Mouse (Mus musculus) myocyte (in vitro differentiated cells): ENCODE measurements around the gene Cd300ld4. TPM values are rescaled to one million over a fixed set of nuclear protein-coding genes. Genes with fewer than 3 reads are reported as not detected.
A peak's percentile ranks its signal among the peaks of the same experiment; 100 is the strongest.
"Not testable (repeated sequence)": the region's sequence is repeated elsewhere in the genome, so short reads cannot be mapped to it uniquely, and the experiment has no call there.

Source experiments
- H3K27me3 ChIP-seq: one replicate; pipeline ENCODE4 v1.6.1; 2011; ENCODE audit not compliant: control insufficient read depth, insufficient read depth, insufficient read length
- H3K36me3 ChIP-seq: one replicate; pipeline ENCODE4 v1.6.1; 2011; ENCODE audit not compliant: control insufficient read depth, insufficient read depth
- H3K4me2 ChIP-seq: one replicate; pipeline ENCODE4 v1.6.1; 2011; ENCODE audit warnings: low read depth, control low read depth
- H3K4me3 ChIP-seq: one replicate; pipeline ENCODE4 v1.5.1; 2011; ENCODE audit warnings: mild to moderate bottlenecking, control low read depth, moderate library complexity
- H3K79me2 ChIP-seq: one replicate; pipeline ENCODE4 v1.6.1; 2011; ENCODE audit not compliant: control insufficient read depth, insufficient read depth
- H3ac ChIP-seq: one replicate; pipeline ENCODE4 v1.6.1; 2011; ENCODE audit not compliant: control insufficient read depth, insufficient read length
- CEBPB ChIP-seq: IDR thresholded peaks from 2 replicates; pipeline ENCODE4 v1.6.1; 2011; ENCODE audit warnings: mild to moderate bottlenecking, moderate library complexity; ENCODE audit not compliant: poor library complexity, insufficient read depth, severe bottlenecking
- E2F4 ChIP-seq: IDR thresholded peaks from one replicate; pipeline ENCODE4 v1.6.1; 2011; ENCODE audit warnings: mild to moderate bottlenecking, control low read depth, moderate library complexity; ENCODE audit not compliant: insufficient read depth
- MAX ChIP-seq: IDR thresholded peaks from one replicate; pipeline ENCODE4 v1.6.1; 2011; ENCODE audit warnings: low read depth, mild to moderate bottlenecking, control low read depth
- MYOD1 ChIP-seq, 3 experiments: IDR thresholded peaks; one replicate each; pipeline ENCODE4 v1.6.1; 2011; ENCODE audit warnings: control low read depth in 2 of 3, low read depth in 2 of 3, mild to moderate bottlenecking in 2 of 3, moderate library complexity in 1 of 3; ENCODE audit not compliant: insufficient read length in 2 of 3, control insufficient read depth in 1 of 3
- MYOG ChIP-seq, 3 experiments: IDR thresholded peaks; one replicate each; pipeline ENCODE4 v1.6.1; 2011; ENCODE audit warnings: control low read depth in 2 of 3, low read depth in 2 of 3, mild to moderate bottlenecking in 2 of 3; ENCODE audit not compliant: insufficient read length in 2 of 3, control insufficient read depth in 1 of 3, insufficient read depth in 1 of 3
- POLR2A ChIP-seq: IDR thresholded peaks from one replicate; pipeline ENCODE4 v1.6.1; 2011; ENCODE audit warnings: low read depth, mild to moderate bottlenecking, control low read depth, moderate library complexity; ENCODE audit not compliant: insufficient read length
- POLR2AphosphoS2 ChIP-seq: IDR thresholded peaks from one replicate; pipeline ENCODE4 v1.6.1; 2011; ENCODE audit warnings: low read depth, control low read depth; ENCODE audit not compliant: insufficient read length
- REST ChIP-seq: IDR thresholded peaks from one replicate; pipeline ENCODE4 v1.6.1; 2011; ENCODE audit warnings: mild to moderate bottlenecking, control low read depth, moderate library complexity; ENCODE audit not compliant: insufficient read depth, insufficient read length
- SRF ChIP-seq: IDR thresholded peaks from one replicate; pipeline ENCODE4 v1.6.1; 2011; ENCODE audit warnings: low read depth; ENCODE audit not compliant: control insufficient read depth, insufficient read length
- TCF12 ChIP-seq: IDR thresholded peaks from one replicate; pipeline ENCODE4 v1.6.1; 2011; ENCODE audit warnings: mild to moderate bottlenecking, control low read depth; ENCODE audit not compliant: poor library complexity, insufficient read depth, severe bottlenecking
- TCF3 ChIP-seq: IDR thresholded peaks from one replicate; pipeline ENCODE4 v1.6.1; 2011; ENCODE audit warnings: low read depth, control low read depth; ENCODE audit not compliant: insufficient read length
- USF1 ChIP-seq: IDR thresholded peaks from one replicate; pipeline ENCODE4 v1.6.1; 2011; ENCODE audit warnings: low read depth, mild to moderate bottlenecking, control low read depth, moderate library complexity
- polyA plus RNA-seq: library from polyadenylated mRNA; unstranded; fragments of >200 nt; fragmentation: generic; extraction: Trizol; gene quantifications from one replicate; pipeline ENCODE4 v1.2.1, GENCODE M21; 2012; ENCODE audit warnings: missing spikeins

The Cd300ld4 gene
- polyA plus RNA-seq = not detected

DNA sequence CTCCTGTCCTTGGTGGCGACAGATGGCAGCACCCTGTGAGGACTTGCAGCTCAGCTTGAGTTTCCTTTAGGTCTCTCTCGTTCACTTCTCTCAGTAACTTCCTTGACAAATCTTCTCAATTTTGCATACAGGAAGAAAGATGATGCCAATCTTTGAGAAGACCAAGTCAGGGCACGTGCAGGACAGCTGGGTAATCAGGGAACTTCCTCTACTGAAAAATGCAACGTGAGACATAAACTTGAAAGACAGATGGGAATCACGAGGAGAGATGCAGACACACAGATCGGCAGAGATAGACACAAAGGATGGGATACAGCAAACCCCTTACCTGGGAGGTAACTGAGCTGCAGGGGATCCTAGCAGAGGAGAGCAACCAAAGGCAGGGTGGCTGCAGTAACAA lies at the start of gene Cd300ld4:
Gene Cd300ld4, minus strand, starts transcription at position 101 of the 400 bp plus-strand sequence.
- H3K27me3 ChIP-seq, H3K79me2 ChIP-seq, H3K4me3 ChIP-seq, H3K4me2 ChIP-seq, H3ac ChIP-seq, H3K36me3 ChIP-seq: not testable (repeated sequence)

GRCm38 (mm10) chr11:115075859-115076258 lies 49.0 kb upstream of the Cd300ld4 start:
- TF ChIP-seq MYOG (IDR thresholded peaks at IDR 0.05; ENCODE audit: control insufficient read depth in 1 of 3, insufficient read depth in 1 of 3, insufficient read length in 2 of 3, low read depth in 2 of 3) (no peak), E2F4 (no peak), TCF3 (no peak), USF1 (no peak), TCF12 (no peak), SRF (no peak), MAX (no peak), MYOD1 (IDR thresholded peaks at IDR 0.05; ENCODE audit: control insufficient read depth in 1 of 3, insufficient read length in 2 of 3, low read depth in 2 of 3) (no peak), POLR2AphosphoS2 (no peak), CEBPB (no peak), POLR2A (no peak), REST (no peak)
- no peak overlapping the region for H3K4me2 ChIP-seq
- H3K36me3 ChIP-seq = no peaks in the 10 kb centered on the region
- H3K4me3 ChIP-seq = no peak overlapping the region
- no peak overlapping the region for H3ac ChIP-seq
- H3K27me3 ChIP-seq = no peaks in the 10 kb centered on the region
- H3K79me2 ChIP-seq = no peaks in the 10 kb centered on the region

DNA sequence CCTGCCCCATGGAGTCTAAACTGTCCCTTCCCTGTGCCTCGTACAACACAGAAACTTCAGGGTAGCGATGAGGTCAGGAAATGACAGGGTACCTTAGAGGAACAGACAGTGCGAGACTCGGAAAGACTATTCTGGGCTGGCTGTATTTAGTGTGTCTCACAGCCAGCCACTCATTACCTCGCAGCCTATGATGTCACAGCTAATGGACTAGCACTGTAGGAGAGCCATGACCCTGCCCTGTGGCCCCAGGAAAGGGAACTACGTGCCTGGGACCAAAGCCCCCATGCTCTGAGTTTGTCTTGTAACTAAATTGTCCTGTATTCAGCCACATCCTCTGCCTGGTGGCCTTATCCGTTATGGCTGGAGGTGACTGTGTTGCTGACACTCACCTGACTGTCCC lies 48.6 kb upstream of the Cd300ld4 start:
- TF ChIP-seq TCF12 (no peak), POLR2A (no peak), TCF3 (no peak), CEBPB (no peak), POLR2AphosphoS2 (no peak), USF1 (no peak), MAX (no peak), MYOG (IDR thresholded peaks at IDR 0.05; ENCODE audit: control insufficient read depth in 1 of 3, insufficient read depth in 1 of 3, insufficient read length in 2 of 3, low read depth in 2 of 3) (no peak), E2F4 (no peak), MYOD1 (IDR thresholded peaks at IDR 0.05; ENCODE audit: control insufficient read depth in 1 of 3, insufficient read length in 2 of 3, low read depth in 2 of 3) (no peak), REST (no peak), SRF (no peak)

GRCm38 (mm10) chr11:115073002-115073401 lies 46.2 kb upstream of the Cd300ld4 start:
- no peaks in the 10 kb centered on the region for H3K36me3 ChIP-seq
- H3K79me2 ChIP-seq = no peaks in the 10 kb centered on the region
- H3K27me3 ChIP-seq = no peaks in the 10 kb centered on the region
- no peak overlapping the region for H3K4me2 ChIP-seq
- no peak overlapping the region for H3K4me3 ChIP-seq
- H3ac ChIP-seq = no peak overlapping the region
- TF ChIP-seq MAX (no peak), E2F4 (no peak), USF1 (no peak), MYOD1 (IDR thresholded peaks at IDR 0.05; ENCODE audit: control insufficient read depth in 1 of 3, insufficient read length in 2 of 3, low read depth in 2 of 3) (no peak), TCF3 (no peak), SRF (no peak), REST (no peak)

More for the DNA sequence above, 48.6 kb upstream of the Cd300ld4 start:
- Histone ChIP-seq H3K4me2 (no peak overlapping the region), H3K27me3 (no peaks in the 10 kb centered on the region), H3K36me3 (no peaks in the 10 kb centered on the region), H3ac (no peak overlapping the region), H3K4me3 (no peak overlapping the region), H3K79me2 (no peaks in the 10 kb centered on the region)

- H3K4me2 ChIP-seq = peak overlapping the region; percentile 68
- H3K4me3 ChIP-seq = no peak overlapping the region
- H3K79me2 ChIP-seq = no peaks in the 10 kb centered on the region
- TF ChIP-seq SRF (no peak), MYOG (IDR thresholded peaks at IDR 0.05; ENCODE audit: control insufficient read depth in 1 of 3, insufficient read depth in 1 of 3, insufficient read length in 2 of 3, low read depth in 2 of 3) (peak; percentile 55 to 90 (median 84)), MYOD1 (IDR thresholded peaks at IDR 0.05; ENCODE audit: control insufficient read depth in 1 of 3, insufficient read length in 2 of 3, low read depth in 2 of 3) (peak; percentile 23 to 89 (median 82)), TCF12 (peak; percentile 73), TCF3 (peak; percentile 77), MAX (no peak), USF1 (no peak), POLR2AphosphoS2 (no peak)
- H3K36me3 ChIP-seq = no peaks in the 10 kb centered on the region
- no peaks in the 10 kb centered on the region for H3K27me3 ChIP-seq
- no peak overlapping the region for H3ac ChIP-seq
Observed at GRCm38 (mm10) chr11:115071631-115072294, 45.0 kb upstream of the Cd300ld4 start.
